Mouse (Mus musculus): ENCODE measurements around the gene Eif2ak3.
A peak's percentile ranks its signal among the peaks of the same experiment; 100 is the strongest.

Gene Eif2ak3

DNA sequence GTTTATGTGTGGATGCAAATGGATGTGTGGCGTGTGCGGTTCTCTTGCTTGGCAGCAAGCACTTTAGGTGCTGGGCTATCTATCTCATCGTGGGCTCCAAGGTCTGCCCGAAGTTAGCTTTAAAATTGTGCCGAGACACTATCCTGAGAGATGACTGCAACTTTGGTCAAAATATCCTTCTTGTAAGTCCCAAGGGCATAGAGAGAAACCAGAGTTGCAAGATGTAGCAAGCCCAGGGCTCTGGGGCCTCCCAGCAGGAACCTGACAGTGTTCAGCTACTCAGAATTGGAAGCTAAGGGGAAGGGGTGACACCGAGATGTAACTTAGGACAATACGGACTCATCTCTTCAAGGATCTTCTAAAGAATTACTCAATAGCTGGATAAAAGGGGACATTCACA, 65.3 kb downstream of the Eif2ak3 start:
- no peak for DNase-seq

DNA sequence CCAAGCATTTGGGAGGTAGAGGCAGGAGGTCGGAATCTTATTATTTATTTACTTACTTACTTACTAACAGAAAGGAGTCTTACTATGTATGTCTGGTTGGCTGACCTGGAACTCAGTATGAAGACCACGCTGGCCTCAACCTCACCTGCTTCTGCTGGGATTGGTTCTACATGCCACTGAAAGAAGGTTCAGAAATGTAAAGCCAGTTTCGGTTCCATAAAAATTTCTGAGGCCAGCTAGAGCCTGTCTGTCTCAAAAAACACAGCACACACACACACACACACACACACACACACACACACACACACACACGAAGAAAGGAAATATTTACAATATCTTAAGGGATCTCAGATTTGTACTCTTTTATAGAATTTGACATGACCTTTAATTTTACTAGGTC, 66.0 kb downstream of the Eif2ak3 start:
- DNase-seq: no peak

DNA sequence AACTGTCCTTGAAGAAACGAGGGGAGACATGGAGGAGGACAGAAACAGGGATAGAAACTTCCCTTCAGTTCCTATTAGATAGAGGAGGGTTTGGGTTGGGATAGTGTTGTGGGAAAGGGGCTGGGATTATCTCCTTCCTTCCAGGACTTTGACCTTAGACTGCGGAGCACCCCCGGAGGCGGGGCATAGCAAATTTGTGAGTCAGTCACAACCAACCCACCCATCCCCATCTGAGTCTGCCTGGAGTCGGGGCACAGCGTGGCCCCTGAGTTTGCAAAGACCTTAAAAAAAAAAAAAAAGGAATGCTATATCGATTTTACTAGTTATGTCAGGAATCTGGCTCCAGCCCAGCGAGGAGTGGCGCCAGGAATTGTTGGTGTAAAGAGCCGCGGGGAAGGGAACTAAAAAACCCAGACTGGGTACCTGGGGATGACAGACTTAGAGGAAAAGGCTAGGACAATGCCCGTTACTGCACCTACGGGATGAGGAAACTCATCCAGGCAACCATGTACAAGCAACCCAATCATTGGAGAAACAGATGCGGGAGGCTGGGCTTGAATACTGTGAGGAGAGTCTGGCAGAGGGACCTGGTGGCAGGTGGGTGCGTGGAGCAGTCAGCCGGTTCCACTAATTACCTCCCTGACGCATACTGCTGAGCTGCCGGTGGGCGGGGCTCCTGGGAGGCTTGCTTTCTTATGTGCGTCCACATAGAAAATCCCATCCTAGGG, 67.5 kb downstream of the Eif2ak3 start:
- DNase-seq: no peak

DNA sequence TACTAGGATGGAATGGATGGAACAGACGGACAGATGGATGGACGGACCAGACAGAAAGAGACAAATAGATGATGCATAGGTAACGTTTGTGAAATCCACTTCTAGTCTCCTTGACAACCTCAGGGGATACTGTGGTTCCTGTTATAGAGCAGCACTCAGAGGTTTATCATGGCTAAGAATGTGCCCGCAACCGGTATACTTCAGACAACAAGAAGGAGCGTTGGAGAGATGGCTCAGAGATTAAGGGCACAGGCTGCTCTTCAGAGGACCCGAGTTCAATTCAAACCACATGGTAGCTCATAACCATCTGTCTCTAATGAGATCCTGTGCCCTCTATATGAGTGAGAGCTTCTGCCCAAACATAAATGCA, 68.1 kb downstream of the Eif2ak3 start:
- DNase-seq: no peak

DNA sequence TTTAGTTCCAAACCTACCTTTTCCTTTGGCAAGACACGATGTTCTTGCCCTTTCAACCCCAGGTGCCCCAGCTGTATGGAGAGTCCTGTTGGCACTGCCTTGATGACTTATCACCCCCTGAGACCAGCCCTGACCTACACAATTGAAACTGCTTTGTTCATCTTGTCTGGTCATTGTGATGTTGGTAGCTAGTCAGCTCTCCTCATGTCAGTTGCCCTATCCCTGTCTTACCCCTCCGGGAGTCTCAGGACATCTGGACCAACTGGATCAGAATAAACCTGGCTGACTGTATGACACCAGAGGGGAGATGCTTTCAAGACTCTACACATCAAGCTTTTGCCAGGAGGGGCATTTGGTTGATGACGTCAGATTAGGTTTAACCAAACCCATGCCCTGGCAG, 74.5 kb downstream of the Eif2ak3 start, which contains the start of gene Tex37:
Gene Tex37, minus strand, starts transcription at position 101 of the 400 bp plus-strand sequence.
- no peak for DNase-seq

DNA sequence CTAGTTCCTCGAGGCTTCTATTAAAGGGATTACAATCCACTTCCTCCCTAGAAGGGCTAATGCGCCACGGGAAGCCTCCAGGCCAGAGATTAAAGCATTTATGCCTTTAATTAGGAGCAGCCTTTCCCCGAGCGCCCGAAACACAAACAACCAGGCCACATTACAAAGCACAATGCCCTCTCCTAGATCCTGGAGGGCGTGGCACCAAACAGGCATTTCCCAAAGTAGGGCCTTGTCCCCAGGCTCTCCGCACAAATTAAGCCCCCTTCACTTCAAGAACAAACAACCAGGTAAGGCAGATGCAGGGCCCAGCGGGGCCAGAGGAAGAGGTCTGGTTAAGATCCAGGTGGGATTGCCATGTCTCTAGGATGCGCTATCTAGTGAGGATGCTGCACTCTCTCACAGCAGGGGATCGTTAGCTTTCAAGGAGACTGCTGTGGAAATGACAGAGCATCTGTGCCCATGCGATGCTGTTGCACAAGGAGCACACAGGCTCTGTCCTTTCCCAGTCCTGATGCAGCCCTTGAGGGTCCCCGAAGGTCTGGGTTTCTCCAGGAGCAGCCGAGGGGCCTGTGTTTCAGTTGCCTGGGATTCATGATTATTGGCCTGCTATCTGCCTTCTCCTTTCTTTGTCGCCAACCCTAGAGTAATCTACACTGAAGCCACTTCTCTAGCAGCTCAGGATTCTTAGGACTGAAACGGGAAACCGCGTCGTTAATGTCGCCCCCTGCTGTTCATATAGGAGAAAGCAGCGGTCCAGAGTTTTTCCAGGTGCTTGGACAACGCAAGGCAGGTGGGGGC, 77.2 kb downstream of the Eif2ak3 start:
- peak; percentile 34 for DNase-seq

DNA sequence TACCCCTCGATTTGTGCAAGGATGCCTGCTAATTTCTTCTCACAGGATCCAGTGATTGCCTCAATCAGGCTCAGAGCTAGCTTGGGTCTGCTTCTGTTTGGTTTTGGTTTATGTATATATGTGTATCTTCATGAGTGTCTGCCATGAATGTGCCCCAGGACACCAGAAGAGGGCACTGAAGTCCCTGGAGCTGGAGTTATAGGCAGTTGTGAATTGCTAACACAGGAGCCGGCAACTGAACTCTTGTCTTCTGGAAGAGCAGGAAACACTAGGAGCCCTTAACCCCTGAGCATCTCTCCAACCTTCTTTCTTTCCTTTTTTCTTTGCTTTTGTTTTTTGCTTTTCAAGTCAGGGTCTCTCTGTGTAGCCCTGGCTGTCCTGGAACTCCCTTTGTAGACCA, 87.5 kb downstream of the Eif2ak3 start:
- no peak for DNase-seq

DNA sequence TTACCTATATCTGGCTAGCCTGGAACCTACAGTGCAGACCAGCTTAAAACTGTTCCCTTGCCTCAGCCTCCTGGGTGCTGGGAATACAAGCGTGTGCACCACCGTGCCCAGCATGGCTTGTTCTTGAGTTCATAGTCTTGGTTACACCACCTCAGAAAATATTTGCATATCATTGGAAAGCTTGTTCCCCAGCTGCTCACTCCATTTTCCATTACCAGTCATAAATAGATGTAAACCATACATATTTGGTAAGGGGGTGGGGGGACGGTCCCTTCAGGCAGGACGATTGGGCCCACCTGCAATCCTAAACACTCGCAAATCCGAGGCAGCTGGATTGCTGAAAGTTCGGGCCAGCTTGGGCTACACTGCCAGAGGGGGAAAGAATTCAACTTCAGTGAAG, 109.0 kb downstream of the Eif2ak3 start:
- DNase-seq: no peak

DNA sequence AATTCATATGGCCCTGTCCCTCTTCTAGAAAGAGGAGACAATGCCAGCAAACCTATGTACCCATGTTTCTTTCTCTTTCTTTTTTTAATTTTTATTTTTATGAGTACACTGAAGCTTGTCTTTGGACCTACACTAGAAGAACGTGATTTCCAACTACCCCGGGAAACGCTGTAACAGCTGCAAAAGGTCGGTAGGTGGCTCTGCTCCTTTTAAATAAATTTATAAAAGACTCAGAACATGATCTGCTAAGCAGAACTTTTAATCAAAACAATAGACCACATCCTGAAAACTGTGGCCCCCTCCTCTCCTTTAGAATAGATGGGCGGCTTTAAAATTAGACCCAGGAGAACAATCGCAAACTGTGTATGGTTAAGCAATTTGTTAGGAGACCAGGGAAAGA, 109.7 kb downstream of the Eif2ak3 start:
- peak; percentile 24 for DNase-seq

Data from lung, postnatal 10 days (tissue).